Mouse (Mus musculus): Measurements from ENCODE around the gene Hist1h2ak. TPM values are rescaled to one million over a fixed set of nuclear protein-coding genes. Genes with fewer than 3 reads are reported as not detected.
A peak's percentile ranks its signal among the peaks of the same experiment; 100 is the strongest.
"Not testable (repeated sequence)": the region's sequence is repeated elsewhere in the genome, so short reads cannot be mapped to it uniquely, and the experiment has no call there.

The Hist1h2ak gene
- polyA plus RNA-seq, 1 experiment from 2014 or later, result 12.0 TPM

DNA sequence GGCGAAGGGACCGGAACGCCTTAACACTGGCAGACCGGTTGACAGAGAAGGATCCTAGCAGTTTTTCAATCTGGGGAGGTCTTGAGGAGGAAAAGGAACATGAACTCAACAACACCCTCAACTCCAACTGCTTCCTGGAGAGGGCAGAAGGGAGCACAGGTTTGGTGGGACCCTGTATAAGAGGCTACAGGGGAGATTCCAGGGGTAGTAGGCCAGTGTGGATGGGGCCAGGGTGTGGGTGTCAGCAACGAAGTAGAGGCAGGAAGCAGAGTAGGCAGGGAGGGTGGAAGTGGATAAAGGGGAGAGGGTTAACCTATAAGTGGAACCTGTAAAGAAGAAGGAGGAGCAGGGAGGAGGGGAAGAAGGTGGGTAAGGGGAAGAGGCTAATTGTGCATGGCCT, 20.2 kb downstream of the Hist1h2ak start:
- ATAC-seq (replicated peaks; ENCODE audit: insufficient number of reproducible peaks, low FRiP score, low TSS enrichment, low read depth) (peak; percentile 31), DNase-seq (ENCODE audit: low spot score) (peak; percentile 63)
- Histone ChIP-seq H3K27me3 (ENCODE audit: control insufficient read depth, insufficient read depth, low read length) (no peaks in the 10 kb centered on the region), H3K4me2 (ENCODE audit: low read depth, low read length) (no peak overlapping the region), H3K4me1 (ENCODE audit: control insufficient read depth, insufficient read depth, low read length) (no peaks in the 10 kb centered on the region), H3K4me3 (ENCODE audit: low read depth, low read length) (no peak overlapping the region), H3K36me3 (replicated peaks; ENCODE audit: control insufficient read depth, insufficient read depth, low read depth, low read length) (no peaks in the 10 kb centered on the region), H3K27ac (replicated peaks; ENCODE audit: low read depth, low read length) (peak overlapping the region; percentile 95), H3K9ac (replicated peaks; ENCODE audit: low read length) (peak overlapping the region; percentile 63), H3K9me3 (replicated peaks; ENCODE audit: control insufficient read depth, low read length) (no peaks in the 10 kb centered on the region)
- whole genome bisulfite sequencing, result 65% methylated on average over 5 of the region's 5 CpGs

DNA sequence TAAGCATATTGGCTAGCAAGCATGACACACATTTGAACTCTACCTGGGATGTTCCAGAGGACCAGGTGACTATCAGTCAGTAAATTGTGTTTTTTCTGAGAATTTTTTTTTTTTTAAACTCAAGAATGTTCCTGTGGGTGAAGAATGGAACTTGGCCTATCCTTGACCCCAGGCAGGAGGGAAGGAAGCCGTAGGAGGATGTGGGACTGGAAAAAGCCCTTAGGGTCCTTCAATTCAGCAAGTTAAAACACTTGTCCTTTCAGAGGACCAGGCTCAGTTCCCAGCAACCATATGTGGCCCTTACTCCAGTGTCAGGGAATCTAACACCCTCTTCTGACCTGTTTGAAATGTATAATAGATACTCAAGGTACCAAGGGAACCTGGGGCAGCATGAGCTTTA, 24.1 kb downstream of the Hist1h2ak start:
- H3K9ac ChIP-seq (replicated peaks; ENCODE audit: low read length), result no peak overlapping the region
- DNase-seq (ENCODE audit: low spot score) (no peak), ATAC-seq (replicated peaks; ENCODE audit: insufficient number of reproducible peaks, low FRiP score, low TSS enrichment, low read depth) (no peak)
- no peak overlapping the region for H3K4me2 ChIP-seq (ENCODE audit: low read depth, low read length)
- no peaks in the 10 kb centered on the region for H3K36me3 ChIP-seq (replicated peaks; ENCODE audit: control insufficient read depth, insufficient read depth, low read depth, low read length)
- no peaks in the 10 kb centered on the region for H3K9me3 ChIP-seq (replicated peaks; ENCODE audit: control insufficient read depth, low read length)
- no peak overlapping the region for H3K27ac ChIP-seq (replicated peaks; ENCODE audit: low read depth, low read length)
- WGBS, result 35% methylated on average over 1 of the region's 1 CpGs
- no peaks in the 10 kb centered on the region for H3K4me1 ChIP-seq (ENCODE audit: control insufficient read depth, insufficient read depth, low read length)
- no peak overlapping the region for H3K4me3 ChIP-seq (ENCODE audit: low read depth, low read length)
- H3K27me3 ChIP-seq (ENCODE audit: control insufficient read depth, insufficient read depth, low read length), result no peaks in the 10 kb centered on the region

DNA sequence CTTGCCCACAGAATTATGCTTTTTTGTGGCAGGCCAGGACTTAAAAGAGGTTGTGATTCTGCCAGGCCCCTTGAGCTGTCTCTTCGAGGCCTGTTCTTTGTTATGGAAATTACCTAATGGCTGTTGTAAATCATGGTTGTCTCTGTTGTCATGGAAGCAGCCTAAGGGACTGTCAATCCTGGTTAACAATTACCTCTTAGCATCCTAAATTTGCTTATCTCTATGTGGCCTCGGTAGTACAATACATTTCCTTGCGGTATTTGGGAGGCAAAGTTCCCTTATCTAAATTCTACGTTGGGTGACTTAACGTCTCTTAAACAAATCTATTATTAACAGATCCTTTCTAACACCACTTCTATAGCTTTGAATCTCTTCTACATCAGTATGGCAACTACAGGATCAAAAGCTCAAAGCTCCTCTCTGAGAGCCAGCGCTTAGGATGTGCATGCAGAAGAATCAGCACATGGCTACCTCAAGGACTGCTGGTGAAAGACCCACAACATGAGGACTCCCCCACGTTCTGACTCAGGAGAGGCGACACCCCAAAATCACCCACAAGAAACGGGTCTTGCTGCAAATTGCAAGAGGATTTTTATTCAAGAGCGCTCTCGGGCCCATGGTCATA, 25.6 kb downstream of the Hist1h2ak start:
- 26% methylated on average over 11 of the region's 11 CpGs for WGBS
- H3K4me1 ChIP-seq (ENCODE audit: control insufficient read depth, insufficient read depth, low read length), result no peaks in the 10 kb centered on the region
- H3K36me3 ChIP-seq (replicated peaks; ENCODE audit: control insufficient read depth, insufficient read depth, low read depth, low read length), result no peaks in the 10 kb centered on the region
- H3K27me3 ChIP-seq (ENCODE audit: control insufficient read depth, insufficient read depth, low read length), result no peaks in the 10 kb centered on the region
- no peaks in the 10 kb centered on the region for H3K9me3 ChIP-seq (replicated peaks; ENCODE audit: control insufficient read depth, low read length)
- H3K4me2 ChIP-seq (ENCODE audit: low read depth, low read length), result no peak overlapping the region
- DNase-seq (ENCODE audit: low spot score), result no peak
- no peak for ATAC-seq (replicated peaks; ENCODE audit: insufficient number of reproducible peaks, low FRiP score, low TSS enrichment, low read depth)
- no peak overlapping the region for H3K27ac ChIP-seq (replicated peaks; ENCODE audit: low read depth, low read length)
- H3K4me3 ChIP-seq (ENCODE audit: low read depth, low read length), result no peak overlapping the region
- no peak overlapping the region for H3K9ac ChIP-seq (replicated peaks; ENCODE audit: low read length)

DNA sequence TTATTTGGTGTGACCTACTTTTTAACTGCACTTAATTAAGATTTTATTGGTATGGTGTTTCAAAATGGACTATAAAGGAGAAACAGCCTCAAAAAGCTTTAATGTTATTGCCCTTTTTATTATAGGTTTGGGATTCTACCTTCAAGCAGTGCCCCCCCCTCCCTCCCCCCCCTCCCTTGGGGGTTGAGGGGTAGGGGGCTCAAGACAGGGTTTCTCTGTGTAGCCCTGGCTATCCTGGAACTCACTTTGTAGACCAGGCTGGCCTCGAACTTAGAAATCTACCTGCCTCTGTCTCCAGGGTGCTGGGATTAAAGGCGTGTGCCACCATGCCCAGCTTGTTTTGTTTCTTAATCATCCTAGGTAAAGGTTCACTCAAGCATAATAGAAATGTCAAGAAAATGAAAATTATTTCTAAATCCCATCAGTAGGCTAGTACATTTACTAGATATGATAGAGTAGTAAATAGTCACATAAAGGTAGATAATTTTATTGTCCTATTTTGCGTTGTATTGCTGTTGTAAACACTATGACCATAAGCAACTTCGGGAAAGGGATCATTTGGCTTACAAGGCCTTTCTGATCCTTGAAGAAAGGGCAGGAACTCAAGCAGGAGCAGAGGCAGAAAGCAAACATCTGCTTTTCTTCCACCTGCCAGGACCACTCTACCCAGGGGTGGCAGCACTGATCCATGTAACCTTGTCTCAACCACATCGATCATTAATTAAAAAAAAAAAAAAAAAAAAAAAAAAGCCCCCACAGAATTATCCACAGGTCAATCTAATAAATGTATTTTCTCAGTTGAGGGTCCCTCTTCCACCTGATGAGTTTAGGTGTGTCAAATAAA, 30.4 kb downstream of the Hist1h2ak start:
- Histone ChIP-seq H3K27ac (replicated peaks; ENCODE audit: low read depth, low read length) (peak overlapping the region; percentile 86), H3K27me3 (ENCODE audit: control insufficient read depth, insufficient read depth, low read length) (no peaks in the 10 kb centered on the region), H3K4me3 (ENCODE audit: low read depth, low read length) (no peak overlapping the region; the same call in 1 of the 2 replicates), H3K36me3 (replicated peaks; ENCODE audit: control insufficient read depth, insufficient read depth, low read depth, low read length) (no peaks in the 10 kb centered on the region), H3K9me3 (replicated peaks; ENCODE audit: control insufficient read depth, low read length) (no peaks in the 10 kb centered on the region), H3K4me2 (ENCODE audit: low read depth, low read length) (no peak overlapping the region; the same call in 1 of the 2 replicates), H3K4me1 (ENCODE audit: control insufficient read depth, insufficient read depth, low read length) (no peaks in the 10 kb centered on the region), H3K9ac (replicated peaks; ENCODE audit: low read length) (no peak overlapping the region)
- 31% methylated on average over 5 of the region's 5 CpGs for WGBS
- peak; percentile 48 for DNase-seq (ENCODE audit: low spot score)
- ATAC-seq (replicated peaks; ENCODE audit: insufficient number of reproducible peaks, low FRiP score, low TSS enrichment, low read depth), result no peak

DNA sequence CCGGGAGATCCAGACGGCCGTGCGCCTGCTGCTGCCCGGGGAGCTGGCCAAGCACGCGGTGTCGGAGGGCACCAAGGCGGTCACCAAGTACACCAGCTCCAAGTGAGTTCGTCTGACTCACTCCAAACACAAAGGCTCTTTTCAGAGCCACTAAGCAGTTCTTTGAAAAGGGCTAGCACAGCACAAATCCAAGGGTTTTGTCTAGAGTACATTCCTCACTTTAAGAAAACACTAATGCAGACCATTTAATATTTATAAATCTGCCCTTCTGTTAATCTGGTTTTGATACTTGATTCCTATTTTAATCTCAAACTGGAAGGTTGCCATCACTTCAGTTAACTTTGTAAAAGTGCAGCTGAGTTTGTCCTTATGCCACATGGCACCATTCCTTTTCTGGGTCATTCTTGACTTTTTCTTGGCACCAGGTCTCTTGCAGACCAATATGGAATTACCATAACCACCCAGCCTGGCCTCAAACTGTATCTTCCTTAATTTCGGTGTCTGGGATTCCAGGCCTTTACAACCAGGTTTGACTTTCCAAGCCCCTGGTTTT, 31.2 kb downstream of the Hist1h2ak start:
- Histone ChIP-seq H3K9ac (replicated peaks; ENCODE audit: low read length) (peak overlapping the region; percentile 63), H3K9me3 (replicated peaks; ENCODE audit: control insufficient read depth, low read length) (no peaks in the 10 kb centered on the region), H3K27ac (replicated peaks; ENCODE audit: low read depth, low read length) (peak overlapping the region; percentile 86), H3K27me3 (ENCODE audit: control insufficient read depth, insufficient read depth, low read length) (no peaks in the 10 kb centered on the region), H3K4me1 (ENCODE audit: control insufficient read depth, insufficient read depth, low read length) (no peaks in the 10 kb centered on the region), H3K4me2 (ENCODE audit: low read depth, low read length) (peak overlapping the region; percentile 42), H3K36me3 (replicated peaks; ENCODE audit: control insufficient read depth, insufficient read depth, low read depth, low read length) (no peaks in the 10 kb centered on the region), H3K4me3 (ENCODE audit: low read depth, low read length) (peak overlapping the region; percentile 33)
- peak; percentile 5; the same call in 1 of the 2 replicates for ATAC-seq (replicated peaks; ENCODE audit: insufficient number of reproducible peaks, low FRiP score, low TSS enrichment, low read depth)
- DNase-seq (ENCODE audit: low spot score), result peak; percentile 70
- WGBS, result 3% methylated on average over 11 of the region's 11 CpGs

DNA sequence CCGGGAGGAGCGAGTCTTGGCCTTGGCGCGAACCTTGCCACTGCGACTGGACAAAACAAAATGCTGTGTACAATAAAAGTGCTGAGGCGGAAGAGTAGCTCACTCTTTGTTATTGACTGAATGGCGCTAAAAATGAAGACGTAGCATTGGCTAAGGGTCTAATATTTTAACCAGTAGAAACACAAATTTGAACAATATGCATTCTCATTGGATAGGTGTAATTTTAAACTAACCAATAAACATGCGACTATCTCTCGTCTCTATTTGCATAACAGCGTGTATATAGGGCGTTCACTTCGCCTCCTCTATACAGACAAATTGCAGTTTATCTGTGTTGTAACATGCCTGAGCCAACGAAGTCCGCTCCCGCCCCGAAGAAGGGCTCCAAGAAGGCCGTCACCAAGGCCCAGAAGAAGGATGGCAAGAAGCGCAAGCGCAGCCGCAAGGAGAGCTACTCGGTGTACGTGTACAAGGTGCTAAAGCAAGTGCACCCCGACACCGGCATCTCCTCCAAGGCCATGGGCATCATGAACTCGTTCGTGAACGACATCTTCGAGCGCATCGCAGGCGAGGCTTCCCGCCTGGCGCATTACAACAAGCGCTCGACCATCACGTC, 31.8 kb downstream of the Hist1h2ak start, which contains the start of gene Hist1h2bm:
Gene Hist1h2bm, plus strand, starts transcription at position 288 of the 616 bp plus-strand sequence.
- ATAC-seq (replicated peaks; ENCODE audit: insufficient number of reproducible peaks, low FRiP score, low TSS enrichment, low read depth), result peak; percentile 96
- H3K9me3 ChIP-seq (replicated peaks; ENCODE audit: control insufficient read depth, low read length), result not testable (repeated sequence)

DNA sequence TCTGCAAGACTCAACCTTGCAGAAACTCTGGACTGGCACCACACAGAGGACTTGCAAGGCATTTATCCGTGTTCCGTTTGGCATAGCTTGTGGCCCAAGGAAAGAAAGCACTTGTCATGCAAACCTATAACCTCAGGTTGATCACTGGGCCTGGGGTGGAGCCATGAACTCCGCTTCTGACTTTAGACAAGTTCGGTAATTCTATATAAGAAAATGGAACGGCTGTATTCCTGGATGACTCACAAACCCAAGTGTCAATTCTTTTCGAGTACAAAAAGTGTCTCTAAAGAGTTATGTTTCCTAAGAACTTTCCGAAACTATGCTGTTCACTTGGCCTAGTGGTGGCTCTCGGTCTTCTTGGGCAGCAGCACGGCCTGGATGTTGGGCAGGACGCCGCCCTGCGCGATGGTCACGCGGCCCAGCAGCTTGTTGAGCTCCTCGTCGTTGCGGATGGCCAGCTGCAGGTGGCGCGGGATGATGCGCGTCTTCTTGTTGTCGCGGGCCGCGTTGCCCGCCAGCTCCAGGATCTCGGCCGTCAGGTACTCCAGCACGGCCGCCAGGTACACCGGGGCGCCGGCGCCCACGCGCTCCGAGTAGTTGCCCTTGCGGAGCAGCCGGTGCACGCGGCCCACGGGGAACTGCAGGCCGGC, 32.4 kb downstream of the Hist1h2ak start:
- peak overlapping the region; percentile 92 for H3K27ac ChIP-seq (replicated peaks; ENCODE audit: low read depth, low read length)
- peak overlapping the region; percentile 72 for H3K9ac ChIP-seq (replicated peaks; ENCODE audit: low read length)
- not testable (repeated sequence) for H3K27me3 ChIP-seq (ENCODE audit: control insufficient read depth, insufficient read depth, low read length); H3K4me1 ChIP-seq (ENCODE audit: control insufficient read depth, insufficient read depth, low read length); H3K9me3 ChIP-seq (replicated peaks; ENCODE audit: control insufficient read depth, low read length); H3K36me3 ChIP-seq (replicated peaks; ENCODE audit: control insufficient read depth, insufficient read depth, low read depth, low read length); ATAC-seq (replicated peaks; ENCODE audit: insufficient number of reproducible peaks, low FRiP score, low TSS enrichment, low read depth)
- H3K4me3 ChIP-seq (ENCODE audit: low read depth, low read length), result peak overlapping the region; percentile 31
- peak; percentile 54 for DNase-seq (ENCODE audit: low spot score)
- 2% methylated on average over 13 of the region's 44 CpGs for WGBS
- H3K4me2 ChIP-seq (ENCODE audit: low read depth, low read length), result peak overlapping the region; percentile 71

More for the DNA sequence above, 31.8 kb downstream of the Hist1h2ak start, which contains the start of gene Hist1h2bm:
- Histone ChIP-seq H3K4me2 (ENCODE audit: low read depth, low read length) (peak within 1 kb of the TSS; percentile 71), H3K9ac (replicated peaks; ENCODE audit: low read length) (peak within 1 kb of the TSS; percentile 72), H3K4me3 (ENCODE audit: low read depth, low read length) (peak within 1 kb of the TSS; percentile 33), H3K27ac (replicated peaks; ENCODE audit: low read depth, low read length) (peak within 1 kb of the TSS; percentile 92)
- not testable (repeated sequence) for H3K36me3 ChIP-seq (replicated peaks; ENCODE audit: control insufficient read depth, insufficient read depth, low read depth, low read length); H3K27me3 ChIP-seq (ENCODE audit: control insufficient read depth, insufficient read depth, low read length); H3K4me1 ChIP-seq (ENCODE audit: control insufficient read depth, insufficient read depth, low read length)
- whole genome bisulfite sequencing, result under 1% methylated on average over 31 of the region's 37 CpGs
- DNase-seq (ENCODE audit: low spot score), result peak; percentile 94

All from embryonic facial prominence, embryonic 11.5 days (tissue).